Mouse (Mus musculus): ENCODE results near the gene Gm3269.
"Not testable (repeated sequence)": the region's sequence is repeated elsewhere in the genome, so short reads cannot be mapped to it uniquely, and the experiment has no call there.

Gene Gm3269

DNA sequence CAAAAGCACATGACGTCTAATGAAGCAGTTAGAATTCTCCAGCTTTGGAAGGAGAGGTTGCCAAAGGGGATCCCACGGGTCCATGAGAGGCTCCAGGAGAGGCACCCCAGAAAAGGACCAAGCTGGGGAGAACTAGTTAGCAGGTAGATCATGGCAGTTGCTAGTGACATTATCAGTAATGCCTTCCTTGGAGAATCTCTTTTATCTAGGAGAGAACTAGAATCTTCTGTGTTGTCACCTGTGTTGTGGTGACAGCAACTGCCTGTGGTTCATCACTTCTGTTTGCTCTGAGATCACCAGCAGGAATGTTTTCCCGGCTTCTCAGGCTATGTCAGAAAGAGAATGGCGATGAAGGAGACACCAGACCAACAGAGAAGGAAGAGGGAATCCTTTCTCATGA, at the start of gene Gm3269:
Gene Gm3269 (plus strand): TSS at position 301 of the 400 bp plus-strand sequence.
- not testable (repeated sequence) for DNase-seq

GRCm38 (mm10) chr14:4806421-4806820, 31.5 kb upstream of the Gm3269 start:
- not testable (repeated sequence) for DNase-seq

- not testable (repeated sequence) for DNase-seq
Observed at GRCm38 (mm10) chr14:4821950-4822349, 16.0 kb upstream of the Gm3269 start.

DNA sequence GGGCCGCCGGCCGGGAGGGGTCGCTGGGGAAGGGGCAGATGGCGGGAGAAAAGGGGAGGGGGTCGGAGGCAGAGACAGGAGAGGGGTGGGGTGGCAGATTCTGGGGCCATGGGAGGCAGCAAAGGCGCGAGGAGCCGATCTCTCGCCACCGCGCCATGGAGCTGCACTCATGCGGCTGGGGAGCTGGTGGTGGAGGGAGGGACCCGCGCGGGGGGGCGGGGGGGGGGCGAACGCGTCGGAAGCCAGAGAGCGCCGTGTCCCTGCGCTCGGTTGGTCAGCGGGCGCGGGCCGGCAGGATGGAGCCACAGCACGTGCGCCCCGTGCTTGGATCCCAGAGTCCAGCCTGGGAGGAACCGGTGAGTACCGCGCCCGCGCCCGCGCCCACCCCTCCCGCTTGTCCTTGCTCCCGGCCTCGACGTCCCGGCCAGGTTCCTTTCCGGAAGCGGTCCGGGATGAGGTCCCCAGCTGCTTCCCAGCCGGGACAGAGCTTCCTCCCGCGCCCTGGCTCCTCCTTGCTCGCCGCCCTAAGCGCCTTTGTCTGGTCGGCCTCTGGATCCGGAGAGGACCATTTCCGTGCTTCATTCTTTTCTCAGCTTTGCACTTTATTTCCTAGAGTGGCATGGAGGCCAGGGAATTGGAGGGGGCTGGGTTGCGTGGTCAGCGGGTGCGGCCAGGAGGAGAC, 17.5 kb downstream of the Gm3269 start, which contains the start of gene Gm3264:
Gene Gm3264 (plus strand): TSS at position 278 of the 682 bp plus-strand sequence.
- peak; percentile 1 for DNase-seq

GRCm38 (mm10) chr14:4892116-4892515, 54.2 kb downstream of the Gm3269 start, which contains the start of gene Gm3278:
Gene Gm3278 (plus strand): TSS chr14:4892416.
- not testable (repeated sequence) for DNase-seq

All from thymus, postnatal 14 days (tissue).